Mouse (Mus musculus) MEL (cell line): Measurements from ENCODE around the gene Scfd1. TPM values are rescaled to one million over a fixed set of nuclear protein-coding genes. Genes with fewer than 3 reads are reported as not detected.

Experiments
- DNase-seq: peaks from one replicate; pipeline ENCODE4 v3.0.0; 2011; ENCODE audit warnings: low read depth, low spot score
- H3K27ac ChIP-seq: 2 replicates; pipeline ENCODE4 v1.5.1; 2012; ENCODE audit warnings: low read depth, mild to moderate bottlenecking, control low read depth, low read length, moderate library complexity; ENCODE audit not compliant: control insufficient read depth
- H3K27me3 ChIP-seq, 2 experiments: fragments of 150-350 bp in 1 of 2; sonication (generic) in 1 of 2; 2 replicates each; pipeline ENCODE4 v1.6.1; 2012; ENCODE audit warnings: low read length in 2 of 2, mild to moderate bottlenecking in 2 of 2, improper control_type of control experiment in 1 of 2, moderate library complexity in 1 of 2; ENCODE audit not compliant: insufficient read depth in 2 of 2, control insufficient read depth in 1 of 2
- H3K36me3 ChIP-seq, 2 experiments: 2 replicates each; pipeline ENCODE4 v1.6.1; 2012 to 2014; ENCODE audit warnings: low read length in 2 of 2, improper control_type of control experiment in 1 of 2, inconsistent platforms in 1 of 2, mild to moderate bottlenecking in 1 of 2; ENCODE audit not compliant: insufficient read depth in 2 of 2, control insufficient read depth in 1 of 2
- H3K4me1 ChIP-seq, 2 experiments: fragments of 150-350 bp in 1 of 2; sonication (generic) in 1 of 2; 2 replicates each; pipeline ENCODE4 v1.6.1; 2012; ENCODE audit warnings: low read length in 2 of 2, improper control_type of control experiment in 1 of 2, mild to moderate bottlenecking in 1 of 2; ENCODE audit not compliant: insufficient read depth in 2 of 2, control insufficient read depth in 1 of 2
- H3K4me3 ChIP-seq, 2 experiments: fragments of 150-350 bp in 1 of 2; sonication (generic) in 1 of 2; 2 replicates each; pipeline ENCODE4 v1.5.1; 2012; ENCODE audit warnings: low read depth in 2 of 2, low read length in 2 of 2, mild to moderate bottlenecking in 2 of 2, moderate library complexity in 2 of 2, control low read depth in 1 of 2, improper control_type of control experiment in 1 of 2; ENCODE audit not compliant: control insufficient read depth in 1 of 2, insufficient read depth in 1 of 2
- H3K79me2 ChIP-seq: 2 replicates; pipeline ENCODE4 v1.6.1; 2012; ENCODE audit warnings: mild to moderate bottlenecking, low read length, moderate library complexity; ENCODE audit not compliant: control insufficient read depth, poor library complexity, insufficient read depth
- H3K9ac ChIP-seq: 2 replicates; pipeline ENCODE4 v1.6.1; 2012; ENCODE audit warnings: low read depth, mild to moderate bottlenecking, control low read depth, low read length, moderate library complexity; ENCODE audit not compliant: control insufficient read depth, poor library complexity, severe bottlenecking
- H3K9me3 ChIP-seq: fragments of 150-350 bp; sonication (generic); replicated peaks from 2 replicates; pipeline ENCODE4 v1.6.1; 2012; ENCODE audit warnings: mild to moderate bottlenecking, low read length, improper control_type of control experiment, moderate library complexity; ENCODE audit not compliant: insufficient read depth
- MAX ChIP-seq: IDR thresholded peaks from 2 replicates; pipeline ENCODE4 v1.6.1; 2011; ENCODE audit warnings: low read length, improper control_type of control experiment
- NRF1 ChIP-seq: IDR thresholded peaks from 2 replicates; pipeline ENCODE4 v1.6.1; 2014; ENCODE audit warnings: low read depth, mild to moderate bottlenecking, inconsistent platforms, low read length, improper control_type of control experiment, moderate library complexity; ENCODE audit not compliant: poor library complexity, insufficient read depth, severe bottlenecking
- polyA plus RNA-seq, 2 experiments: library from polyadenylated mRNA; stranded (reverse) in 1 of 2; unstranded in 1 of 2; fragments of >175 nt in 1 of 2; fragments of >200 nt in 1 of 2; gene quantifications; 2 replicates each; pipeline versions ENCODE4 v1.2.1 to v1.2.4; 2012; ENCODE audit warnings: low replicate concordance in 2 of 2, low read depth in 1 of 2; ENCODE audit not compliant: insufficient read length in 2 of 2, insufficient read depth in 1 of 2, missing spikeins in 1 of 2
- total RNA-seq: library from RNA; depleted of rRNA; stranded (reverse); fragments of 300-350 nt; gene quantifications from 2 replicates; pipeline ENCODE4 v1.2.3, GENCODE M21; 2012; rRNA removed

Gene Scfd1
- total and polyA plus RNA-seq, 3 experiments = 28.0 to 35.4 TPM; not detected in 1

GRCm38 (mm10) chr12:51494641-51495040, 117.3 kb downstream of the Scfd1 start:
- no peak for DNase-seq
- Histone ChIP-seq H3K36me3 (no peaks in the 10 kb centered on the region), H3K4me1 (no peaks in the 10 kb centered on the region), H3K27me3 (no peaks in the 10 kb centered on the region), H3K9ac (no peak overlapping the region), H3K9me3 (no peaks in the 10 kb centered on the region), H3K79me2 (no peaks in the 10 kb centered on the region), H3K27ac (no peak overlapping the region), H3K4me3 (no peak overlapping the region)
- TF ChIP-seq MAX (no peak), NRF1 (no peak)

Other genes with a start within 250 kb of the Scfd1 start
- 11.3 and 14.1 TPM in 2 replicates for gene G2e3, start 29.4 kb upstream of the Scfd1 start, total RNA-seq
- 10 to 100 TPM; 10.6 to 42.5 TPM for gene G2e3, start 29.4 kb upstream of the Scfd1 start, polyA plus RNA-seq
- gene Coch, start 215.8 kb downstream of the Scfd1 start, total RNA-seq = not detected in 2 replicates
- not detected for gene Coch, start 215.8 kb downstream of the Scfd1 start, polyA plus RNA-seq